Mouse (Mus musculus): ENCODE data around the gene Olfr770. TPM values are rescaled to one million over a fixed set of nuclear protein-coding genes. Genes with fewer than 3 reads are reported as not detected.

The Olfr770 gene
- not detected for polyA plus RNA-seq (2017; shearing (Covaris generic))

DNA sequence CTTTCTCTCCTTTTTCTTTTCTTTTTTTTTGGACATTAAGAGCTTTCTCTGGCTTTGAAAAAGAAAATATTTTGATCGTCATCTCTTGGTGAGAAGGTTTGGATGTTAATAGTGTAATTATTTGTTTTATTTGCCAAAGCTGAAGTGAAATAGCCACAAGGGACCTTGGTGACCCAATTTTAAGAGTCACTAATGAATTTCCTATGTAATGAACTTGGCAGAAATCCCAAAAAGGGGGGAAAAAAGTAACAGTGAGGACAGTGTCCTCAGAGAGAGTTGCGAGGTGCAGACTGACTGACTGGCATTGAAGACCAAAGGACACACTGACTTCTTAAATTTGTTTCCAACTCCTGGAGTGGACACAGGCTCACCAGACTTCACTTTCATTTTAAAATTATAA is at the start of gene Olfr770:
TSS of gene Olfr770 (minus strand) at position 101 of the 400 bp plus-strand sequence.

DNA sequence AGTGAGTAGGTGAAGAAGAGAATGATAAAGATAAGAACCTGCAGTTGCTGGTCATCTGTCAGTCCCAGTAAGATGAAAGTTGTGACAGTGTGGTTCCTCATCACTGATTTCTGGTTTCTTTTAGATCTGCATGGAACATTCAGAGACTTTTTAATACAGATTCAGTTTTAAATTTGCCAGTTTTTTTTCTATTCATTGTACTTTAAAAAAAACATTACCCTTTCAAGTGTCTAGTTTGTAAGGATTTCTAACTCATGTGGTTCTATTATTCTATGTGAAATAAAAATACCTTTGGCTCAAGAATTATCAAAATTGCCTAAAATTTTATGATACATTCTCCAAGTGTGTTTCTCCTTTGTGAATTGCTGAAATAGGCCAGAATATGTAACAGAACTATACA is 48.5 kb upstream of the Olfr770 start, which contains the start of gene Olfr773:
TSS of gene Olfr773 (minus strand) at position 101 of the 400 bp plus-strand sequence.

DNA sequence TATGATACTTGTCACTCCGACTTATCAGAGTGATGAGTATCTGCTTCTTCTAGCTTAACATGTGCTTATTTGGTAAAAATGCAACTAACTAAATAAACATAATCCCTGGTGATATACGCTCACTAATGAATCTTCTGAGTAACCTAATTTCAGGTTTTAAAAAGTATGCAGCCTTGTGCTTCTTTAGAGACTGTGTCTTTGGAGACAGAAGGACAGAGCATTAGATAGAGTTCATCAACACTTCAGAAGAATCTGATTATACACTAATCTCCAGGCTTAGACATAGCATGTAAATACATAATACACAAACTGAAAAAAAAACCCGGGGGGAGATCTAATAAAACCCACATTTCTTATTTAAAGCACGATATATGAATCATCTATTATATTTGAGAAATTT is 39.0 kb upstream of the Olfr770 start, which contains the start of gene Olfr772:
TSS of gene Olfr772 (minus strand) at position 101 of the 400 bp plus-strand sequence.

DNA sequence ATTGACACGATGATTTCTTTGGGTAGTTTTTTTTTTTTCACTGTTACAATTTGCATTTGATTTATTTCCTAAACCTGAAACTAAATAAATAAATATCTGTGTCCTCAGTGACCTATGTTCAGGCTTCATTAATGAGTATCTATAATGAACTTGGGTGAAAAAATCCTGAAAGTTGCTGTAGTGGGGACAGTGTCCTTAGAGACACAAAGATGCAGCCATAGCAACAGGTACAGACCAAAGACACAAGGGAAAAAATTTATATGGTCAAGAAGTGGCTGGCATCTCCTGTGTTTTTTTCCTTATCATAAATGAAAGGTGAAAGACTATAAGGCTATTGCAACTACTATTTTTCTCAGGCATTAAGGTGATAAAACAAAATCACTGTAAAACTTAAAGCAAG is 25.9 kb upstream of the Olfr770 start, which contains the start of gene Olfr771:
TSS of gene Olfr771 (minus strand) at position 101 of the 400 bp plus-strand sequence.

DNA sequence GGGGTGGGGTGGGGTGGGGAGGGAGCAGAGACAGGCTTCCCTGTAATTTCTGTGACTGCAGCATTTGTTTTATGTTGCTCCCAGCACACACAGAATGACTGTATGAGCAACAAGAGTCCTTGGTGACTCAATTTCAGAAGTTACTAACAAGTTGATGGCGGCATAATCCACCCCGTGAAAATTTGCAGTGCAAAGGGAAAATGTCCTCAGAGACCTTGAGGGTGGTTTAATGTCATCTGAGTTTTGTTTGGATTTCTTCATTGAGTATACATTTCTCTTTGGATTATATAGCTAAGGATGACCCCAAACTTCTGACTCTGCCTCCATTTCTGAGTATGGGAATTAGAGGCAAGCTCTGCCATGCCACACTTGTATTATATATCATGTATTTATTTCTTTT is 21.0 kb downstream of the Olfr770 start, which contains the start of gene Olfr769:
TSS of gene Olfr769 (minus strand) at position 101 of the 400 bp plus-strand sequence.

DNA sequence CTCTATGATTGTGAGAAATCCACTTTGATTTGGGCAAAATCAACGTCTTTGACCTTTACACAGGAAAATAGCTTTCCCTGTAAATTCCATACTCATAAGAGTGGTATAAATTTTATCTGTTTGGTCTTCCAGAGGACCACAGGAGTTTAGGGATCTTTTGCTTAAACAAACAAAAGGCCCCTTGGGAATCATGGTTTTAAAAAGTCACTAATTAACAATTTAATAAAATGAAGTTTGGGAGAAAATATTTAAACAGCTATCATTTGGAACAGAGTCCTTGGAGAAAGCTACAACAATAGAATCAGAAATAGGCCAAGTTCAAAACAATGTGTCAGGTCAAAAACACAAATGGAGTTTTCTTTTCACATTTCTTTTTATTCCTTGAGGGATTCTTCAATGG is 39.5 kb downstream of the Olfr770 start, which contains the start of gene Olfr768:
TSS of gene Olfr768 (minus strand) at position 101 of the 400 bp plus-strand sequence.

DNA sequence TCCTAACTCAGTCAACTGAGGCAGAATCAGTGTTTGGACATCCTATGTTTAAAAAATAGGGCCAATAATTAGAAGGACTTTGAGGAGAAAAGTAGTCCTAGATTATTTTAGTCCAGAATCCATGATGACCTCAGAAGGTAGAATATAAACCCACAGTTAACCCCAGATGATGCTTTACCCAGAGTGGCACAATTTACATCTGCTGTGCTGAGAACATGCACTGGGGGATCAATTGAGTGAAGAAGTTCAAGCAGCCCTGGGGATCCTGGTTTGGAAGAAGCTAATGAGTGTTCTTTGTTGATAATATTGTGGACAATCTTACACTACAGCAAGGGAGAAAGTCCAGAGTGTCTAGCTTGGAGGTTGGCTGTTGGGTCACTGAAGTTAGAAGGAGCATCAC is 56.0 kb downstream of the Olfr770 start, which contains the start of gene Olfr767:
TSS of gene Olfr767 (minus strand) at position 101 of the 400 bp plus-strand sequence.

Other genes with a start within 250 kb of the Olfr770 start
- gene Gdf11, start 247.3 kb downstream of the Olfr770 start, polyA plus RNA-seq (2017; shearing (Covaris generic)), result 1.2 TPM
- gene Cd63, start 238.0 kb downstream of the Olfr770 start, polyA plus RNA-seq (2017; shearing (Covaris generic)), result not detected
- gene Rdh5, start 216.1 kb downstream of the Olfr770 start, polyA plus RNA-seq (2017; shearing (Covaris generic)), result 8.4 TPM
- gene Bloc1s1, start 215.0 kb downstream of the Olfr770 start, polyA plus RNA-seq (2017; shearing (Covaris generic)), result 85.2 TPM
- gene Itga7, start 205.2 kb downstream of the Olfr770 start, polyA plus RNA-seq (2017; shearing (Covaris generic)), result 8.8 TPM
- not detected for gene Mettl7b, start 178.0 kb downstream of the Olfr770 start, polyA plus RNA-seq (2017; shearing (Covaris generic))
- 0.12 TPM for gene Olfr9, start 149.6 kb downstream of the Olfr770 start, polyA plus RNA-seq (2017; shearing (Covaris generic))
- gene Olfr763, start 128.2 kb downstream of the Olfr770 start, polyA plus RNA-seq (2017; shearing (Covaris generic)), result not detected
- not detected for gene Olfr764-ps1, start 99.1 kb downstream of the Olfr770 start, polyA plus RNA-seq (2017; shearing (Covaris generic))
- gene Olfr765, start 89.0 kb downstream of the Olfr770 start, polyA plus RNA-seq (2017; shearing (Covaris generic)), result not detected
- not detected for gene Olfr766-ps1, start 70.0 kb downstream of the Olfr770 start, polyA plus RNA-seq (2017; shearing (Covaris generic))
- not detected for gene Olfr767, start 56.1 kb downstream of the Olfr770 start, polyA plus RNA-seq (2017; shearing (Covaris generic))
- not detected for gene Olfr768, start 39.6 kb downstream of the Olfr770 start, polyA plus RNA-seq (2017; shearing (Covaris generic))
- not detected for gene Olfr769, start 21.1 kb downstream of the Olfr770 start, polyA plus RNA-seq (2017; shearing (Covaris generic))
- gene Olfr771, start 25.8 kb upstream of the Olfr770 start, polyA plus RNA-seq (2017; shearing (Covaris generic)), result not detected
- not detected for gene Olfr772, start 38.9 kb upstream of the Olfr770 start, polyA plus RNA-seq (2017; shearing (Covaris generic))
- gene Olfr773, start 48.4 kb upstream of the Olfr770 start, polyA plus RNA-seq (2017; shearing (Covaris generic)), result not detected
- not detected for gene Olfr774, start 97.2 kb upstream of the Olfr770 start, polyA plus RNA-seq (2017; shearing (Covaris generic))
- gene Olfr775, start 109.4 kb upstream of the Olfr770 start, polyA plus RNA-seq (2017; shearing (Covaris generic)), result not detected
- gene Olfr776, start 120.1 kb upstream of the Olfr770 start, polyA plus RNA-seq (2017; shearing (Covaris generic)), result not detected
- not detected for gene Olfr777, start 132.5 kb upstream of the Olfr770 start, polyA plus RNA-seq (2017; shearing (Covaris generic))
- gene Olfr780, start 179.1 kb upstream of the Olfr770 start, polyA plus RNA-seq (2017; shearing (Covaris generic)), result not detected
- not detected for gene Olfr781, start 189.9 kb upstream of the Olfr770 start, polyA plus RNA-seq (2017; shearing (Covaris generic))
- not detected for gene Olfr782, start 209.9 kb upstream of the Olfr770 start, polyA plus RNA-seq (2017; shearing (Covaris generic))
- not detected for gene Olfr784, start 245.1 kb upstream of the Olfr770 start, polyA plus RNA-seq (2017; shearing (Covaris generic))